Mouse (Mus musculus) CD4-positive, CD25-positive, alpha-beta regulatory T cell (primary cell): ENCODE measurements around the gene Pate2. TPM values are rescaled to one million over a fixed set of nuclear protein-coding genes. Genes with fewer than 3 reads are reported as not detected.

Experiments
- polyA plus RNA-seq: library from polyadenylated mRNA; unstranded; fragments of 100-300 nt; shearing (Covaris generic); gene quantifications from one replicate; pipeline ENCODE4 v1.2.1, GENCODE M21; 2017

The Pate2 gene
- 0.31 TPM for polyA plus RNA-seq

DNA sequence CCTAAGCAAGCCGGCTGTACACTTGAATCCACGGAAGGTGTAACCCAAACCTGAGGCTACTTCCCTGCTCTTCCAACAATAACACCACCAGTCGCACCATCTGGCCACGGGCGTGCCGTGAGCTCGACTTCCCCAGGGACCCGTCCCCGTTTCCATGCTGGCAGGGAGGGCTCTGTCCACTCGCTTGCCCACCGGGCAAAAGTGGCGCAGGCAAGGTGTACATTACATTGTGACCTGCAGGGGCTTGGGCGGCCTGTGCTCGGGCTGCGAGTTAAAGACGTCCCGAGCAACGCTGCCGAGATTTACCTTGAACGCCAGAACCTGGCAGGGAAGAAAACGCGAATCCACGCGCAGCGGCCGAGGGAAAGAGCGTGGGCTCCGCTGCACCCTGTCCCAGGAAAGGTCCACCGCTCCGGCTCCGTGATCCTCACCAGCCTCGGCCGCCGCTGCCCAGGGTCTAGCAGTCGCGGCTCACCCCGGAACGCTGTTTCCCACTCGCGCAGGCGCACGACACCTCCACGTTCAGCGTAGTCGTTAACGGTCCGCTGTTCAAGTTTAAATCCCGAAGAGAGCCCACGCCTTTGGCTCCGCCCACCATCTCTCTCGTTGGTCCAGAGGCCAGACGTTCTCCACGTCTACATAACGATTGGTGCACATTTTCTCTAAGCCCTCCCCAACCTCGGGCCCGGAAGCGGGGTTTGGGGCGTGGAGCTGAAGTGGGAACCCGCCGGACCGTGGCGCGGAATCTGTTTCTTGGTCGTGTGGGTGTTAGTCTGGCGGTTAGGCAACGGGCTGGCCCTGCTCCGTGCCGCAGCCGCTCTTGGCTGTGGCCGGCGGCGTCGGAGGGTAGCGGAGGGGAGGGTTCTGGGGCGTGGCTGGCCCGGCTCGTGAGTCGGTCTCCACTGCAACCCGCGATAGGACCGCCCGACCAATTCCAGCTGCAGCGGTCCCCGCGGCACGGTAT is at the start of gene Pate2, which contains the start of gene Hyls1:
TSS of gene Pate2 (plus strand) at position 714 of the 964 bp plus-strand sequence.
TSS of gene Hyls1 (minus strand) at position 828 of the 964 bp plus-strand sequence.

DNA sequence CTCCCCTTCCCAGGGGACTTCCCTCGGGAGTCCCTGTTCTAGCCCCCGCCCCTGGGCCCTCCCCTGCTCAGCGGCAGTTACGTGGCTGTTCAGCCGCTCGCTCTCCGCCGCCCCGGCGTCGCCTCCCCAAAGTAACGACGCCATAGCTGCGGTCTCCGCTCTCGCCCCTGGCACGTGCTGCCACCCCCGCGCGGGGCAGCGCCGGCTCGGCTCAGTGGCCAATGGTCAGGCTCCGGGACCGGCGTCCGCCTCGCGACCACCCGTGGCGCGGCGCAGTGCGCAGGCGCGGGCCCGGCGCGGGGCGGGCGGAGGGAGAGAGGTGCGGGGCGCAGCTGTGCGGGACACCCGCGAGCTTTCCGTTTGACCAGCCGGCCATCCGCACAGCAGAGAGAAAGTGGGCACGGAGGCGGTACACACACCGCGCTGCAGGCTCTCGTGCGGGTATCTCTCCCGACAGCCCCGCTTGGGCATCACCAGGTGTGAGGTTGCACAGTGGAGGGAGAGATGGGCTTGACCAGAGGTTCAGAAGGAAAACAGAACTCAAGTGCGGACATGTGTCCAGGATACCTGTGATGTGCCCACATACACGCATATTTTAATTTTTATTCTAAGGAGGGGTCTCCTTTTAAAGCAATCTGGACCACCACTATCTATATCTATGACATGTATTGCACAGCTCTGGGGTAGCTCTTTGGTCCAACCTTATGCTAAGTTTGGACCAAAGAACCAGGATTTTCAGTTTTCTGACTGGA is 11.7 kb upstream of the Pate2 start, which contains the start of the genes Ddx25 and Pus3:
TSS of gene Ddx25 (minus strand) at position 272 of the 752 bp plus-strand sequence.
TSS of gene Pus3 (plus strand) at position 339 of the 752 bp plus-strand sequence.

DNA sequence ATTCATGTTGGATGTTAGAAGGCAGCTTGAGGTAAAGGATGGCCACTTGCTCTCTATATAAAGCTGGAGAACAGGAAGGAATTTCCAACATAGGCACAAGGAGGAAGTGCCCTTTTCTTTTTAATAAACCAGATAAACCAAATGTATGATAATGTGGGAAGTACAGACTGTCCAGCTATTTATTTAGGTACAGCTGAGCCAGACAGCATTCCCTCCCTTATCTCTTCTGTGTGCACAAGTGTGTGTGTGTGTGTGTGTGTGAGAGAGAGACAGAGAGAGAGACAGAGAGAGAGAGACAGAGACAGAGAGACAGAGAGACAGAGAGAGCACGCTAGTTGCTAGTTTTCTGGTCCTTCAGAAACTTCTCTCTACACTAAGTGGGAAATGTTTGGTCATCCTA is 41.8 kb downstream of the Pate2 start, which contains the start of gene Pate4:
TSS of gene Pate4 (minus strand) at position 101 of the 400 bp plus-strand sequence.

DNA sequence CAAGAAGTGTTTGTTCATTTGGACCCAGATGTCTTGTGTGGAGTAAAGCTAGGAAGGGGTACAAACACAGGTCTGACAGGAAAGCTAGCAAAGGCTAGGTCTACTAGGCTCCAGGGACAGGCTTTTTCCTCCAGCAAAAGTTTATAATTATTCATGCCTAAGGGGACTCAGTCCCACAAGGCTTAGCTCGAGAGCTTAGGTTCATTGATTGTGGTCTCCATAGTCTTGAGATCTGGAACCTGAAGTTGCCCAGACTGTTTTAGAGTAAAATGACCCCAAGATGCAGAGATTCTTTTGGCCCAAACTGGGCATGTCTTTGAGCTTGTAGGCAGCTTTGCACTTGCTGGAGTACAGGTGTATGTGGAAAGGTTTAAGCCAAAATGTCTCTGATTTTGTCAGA is 78.0 kb downstream of the Pate2 start, which contains the start of gene Pate3:
TSS of gene Pate3 (minus strand) at position 101 of the 400 bp plus-strand sequence.

DNA sequence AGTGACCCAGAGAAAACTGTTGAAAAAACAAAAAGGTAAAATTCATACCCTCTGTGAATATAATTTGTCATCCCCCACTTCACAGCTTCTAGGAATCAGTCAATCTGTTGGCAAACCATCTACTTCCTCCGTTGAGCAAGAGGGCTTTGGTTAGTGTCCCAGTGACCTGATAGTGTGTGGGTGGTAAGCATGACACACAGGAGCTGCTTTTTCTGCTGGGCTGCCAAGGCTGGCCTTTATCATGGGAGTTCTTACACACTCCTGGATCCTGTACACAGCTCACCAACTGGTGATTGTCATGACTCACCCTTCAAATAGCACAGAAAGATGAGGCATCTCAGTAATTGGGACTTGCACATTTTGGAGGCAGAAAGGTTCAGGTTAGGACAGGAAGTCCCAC is 116.9 kb downstream of the Pate2 start, which contains the start of gene Pate1:
TSS of gene Pate1 (minus strand) at position 378 of the 400 bp plus-strand sequence.

Other genes starting within 250 kb of the Pate2 start
- 5.9 TPM for gene Cdon, start 149.2 kb upstream of the Pate2 start, polyA plus RNA-seq
- not detected for gene Gm1113, start 52.0 kb upstream of the Pate2 start, polyA plus RNA-seq
- 0.04 TPM for gene Ddx25, start 11.8 kb upstream of the Pate2 start, polyA plus RNA-seq
- 34.9 TPM for gene Pus3, start 11.7 kb upstream of the Pate2 start, polyA plus RNA-seq
- gene Hyls1, start 114 bp downstream of the Pate2 start, polyA plus RNA-seq: 6.3 TPM
- gene Pate4, start 41.7 kb downstream of the Pate2 start, polyA plus RNA-seq: not detected
- gene Pate3, start 77.9 kb downstream of the Pate2 start, polyA plus RNA-seq: not detected
- gene Pate1, start 117.1 kb downstream of the Pate2 start, polyA plus RNA-seq: not detected
- gene Gm17677, start 170.8 kb downstream of the Pate2 start, polyA plus RNA-seq: not detected
- not detected for gene Gm17727, start 207.8 kb downstream of the Pate2 start, polyA plus RNA-seq
- not detected for gene Gm27235, start 219.8 kb downstream of the Pate2 start, polyA plus RNA-seq
- gene D730048I06Rik, start 219.8 kb downstream of the Pate2 start, polyA plus RNA-seq: not detected